Mouse (Mus musculus): ENCODE results near the gene Prkaa1.
"Not testable (repeated sequence)": the region's sequence is repeated elsewhere in the genome, so short reads cannot be mapped to it uniquely, and the experiment has no call there.

Gene Prkaa1

GRCm38 (mm10) chr15:5130887-5131668 lies 12.6 kb upstream of the Prkaa1 start:
- not testable (repeated sequence) for DNase-seq

- no peak for DNase-seq
Observed at GRCm38 (mm10) chr15:5133301-5133700, 10.4 kb upstream of the Prkaa1 start.

- DNase-seq, result no peak
Observed at GRCm38 (mm10) chr15:5134179-5134578, 9.5 kb upstream of the Prkaa1 start.

GRCm38 (mm10) chr15:5134945-5135483 lies 8.6 kb upstream of the Prkaa1 start:
- DNase-seq, result no peak

GRCm38 (mm10) chr15:5138021-5138856 lies 5.4 kb upstream of the Prkaa1 start:
- no peak for DNase-seq

GRCm38 (mm10) chr15:5139366-5139765 lies 4.3 kb upstream of the Prkaa1 start:
- no peak for DNase-seq

GRCm38 (mm10) chr15:5139863-5140262 lies 3.8 kb upstream of the Prkaa1 start:
- no peak for DNase-seq

- DNase-seq, result no peak
Observed at GRCm38 (mm10) chr15:5140357-5140756, 3.3 kb upstream of the Prkaa1 start.

GRCm38 (mm10) chr15:5142047-5142446 lies 1.6 kb upstream of the Prkaa1 start:
- no peak for DNase-seq

- no peak for DNase-seq
Observed at GRCm38 (mm10) chr15:5142714-5143113, 947 bp upstream of the Prkaa1 start.

GRCm38 (mm10) chr15:5144021-5144778 lies 539 bp downstream of the Prkaa1 start:
- peak; percentile 83 for DNase-seq

GRCm38 (mm10) chr15:5145196-5145945 lies 1.7 kb downstream of the Prkaa1 start:
- DNase-seq, result no peak

- DNase-seq, result no peak
Observed at GRCm38 (mm10) chr15:5149187-5149586, 5.5 kb downstream of the Prkaa1 start.

- DNase-seq, result no peak
Observed at GRCm38 (mm10) chr15:5152171-5152570, 8.5 kb downstream of the Prkaa1 start.

- DNase-seq, result no peak
Observed at GRCm38 (mm10) chr15:5154621-5155020, 11.0 kb downstream of the Prkaa1 start.

GRCm38 (mm10) chr15:5155093-5155492 lies 11.4 kb downstream of the Prkaa1 start:
- no peak for DNase-seq

GRCm38 (mm10) chr15:5156355-5156754 lies 12.7 kb downstream of the Prkaa1 start:
- DNase-seq, result no peak

GRCm38 (mm10) chr15:5157386-5157785 lies 13.7 kb downstream of the Prkaa1 start:
- DNase-seq, result no peak

- no peak for DNase-seq
Observed at GRCm38 (mm10) chr15:5158827-5159226, 15.2 kb downstream of the Prkaa1 start.

GRCm38 (mm10) chr15:5165121-5165773 lies 21.6 kb downstream of the Prkaa1 start:
- DNase-seq, result no peak

- DNase-seq, result no peak
Observed at GRCm38 (mm10) chr15:5173217-5173820, 29.7 kb downstream of the Prkaa1 start.
